Mouse (Mus musculus): ENCODE measurements around the gene Tpp1. TPM values are rescaled to one million over a fixed set of nuclear protein-coding genes. Genes with fewer than 3 reads are reported as not detected.

The Tpp1 gene
- 37.2 and 55.9 TPM in 2 replicates for polyA plus RNA-seq (2012; rRNA removed)

- Histone ChIP-seq H3K4me3 (ENCODE audit: low read depth, low read length) (peak within 1 kb of the TSS; percentile 76), H3K36me3 (ENCODE audit: control insufficient read depth, insufficient read depth, low read length) (peaks cover 5% of the 10 kb centered on the region; the same call in 1 of the 2 replicates), H3K27me3 (ENCODE audit: control insufficient read depth, insufficient read depth, low read length) (no peaks in the 10 kb centered on the region), H3K27ac (ENCODE audit: insufficient read depth, low read depth, low read length) (peak within 1 kb of the TSS; percentile 56), H3K4me1 (ENCODE audit: control insufficient read depth, insufficient read depth, insufficient read length, low read length) (peaks cover 3% of the 10 kb centered on the region)
- TF ChIP-seq POLR2A (IDR thresholded peaks at IDR 0.05; ENCODE audit: low read depth, low read length) (peak; percentile 28; the same call in 1 of the 2 replicates), CTCF (IDR thresholded peaks at IDR 0.05; ENCODE audit: extremely low read depth, insufficient read length, insufficient replicate concordance, low read depth, low read length) (no peak)
- 11% methylated on average over 20 of the region's 20 CpGs for WGBS
Observed at GRCm38 (mm10) chr7:105751491-105752433, at the start of gene Tpp1. Gene Tpp1, minus strand, starts transcription at chr7:105752235.

DNA sequence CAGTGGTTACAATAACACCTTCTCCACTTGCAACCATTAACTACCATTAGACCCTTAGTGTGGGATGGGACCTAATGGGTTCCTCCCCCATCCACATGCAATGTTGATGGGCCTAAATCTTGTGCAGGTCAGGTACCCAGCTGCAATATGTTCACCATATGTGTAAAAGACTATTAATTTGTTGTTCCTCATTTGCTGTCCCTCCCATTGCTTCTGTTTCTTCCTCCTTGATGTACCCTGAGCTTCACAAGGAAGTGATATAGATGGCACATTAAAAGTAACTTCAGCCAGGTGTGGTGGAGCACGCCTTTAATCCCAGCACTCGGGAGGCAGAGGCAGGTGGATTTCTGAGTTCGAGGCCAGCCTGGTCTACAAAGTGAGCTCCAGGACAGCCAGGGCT is 44.9 kb upstream of the Tpp1 start:
- TF ChIP-seq CTCF (IDR thresholded peaks at IDR 0.05; ENCODE audit: extremely low read depth, insufficient read length, insufficient replicate concordance, low read depth, low read length), result no peak
- no peak for TF ChIP-seq POLR2A (IDR thresholded peaks at IDR 0.05; ENCODE audit: low read depth, low read length)
- H3K27me3 ChIP-seq (ENCODE audit: control insufficient read depth, insufficient read depth, low read length), result no peaks in the 10 kb centered on the region
- 74% methylated on average over 3 of the region's 3 CpGs for WGBS
- H3K4me1 ChIP-seq (ENCODE audit: control insufficient read depth, insufficient read depth, insufficient read length, low read length), result no peaks in the 10 kb centered on the region
- H3K4me3 ChIP-seq (ENCODE audit: low read depth, low read length), result no peak overlapping the region
- no peak overlapping the region for H3K27ac ChIP-seq (ENCODE audit: insufficient read depth, low read depth, low read length)
- H3K36me3 ChIP-seq (ENCODE audit: control insufficient read depth, insufficient read depth, low read length), result no peaks in the 10 kb centered on the region

- no peaks in the 10 kb centered on the region for H3K36me3 ChIP-seq (ENCODE audit: control insufficient read depth, insufficient read depth, low read length)
- H3K4me3 ChIP-seq (ENCODE audit: low read depth, low read length), result no peak overlapping the region
- no peaks in the 10 kb centered on the region for H3K27me3 ChIP-seq (ENCODE audit: control insufficient read depth, insufficient read depth, low read length)
- no peaks in the 10 kb centered on the region for H3K4me1 ChIP-seq (ENCODE audit: control insufficient read depth, insufficient read depth, insufficient read length, low read length)
- TF ChIP-seq CTCF (IDR thresholded peaks at IDR 0.05; ENCODE audit: extremely low read depth, insufficient read length, insufficient replicate concordance, low read depth, low read length) (no peak), POLR2A (IDR thresholded peaks at IDR 0.05; ENCODE audit: low read depth, low read length) (no peak)
- H3K27ac ChIP-seq (ENCODE audit: insufficient read depth, low read depth, low read length), result no peak overlapping the region
- WGBS, result 31% methylated on average over 7 of the region's 7 CpGs
Observed at GRCm38 (mm10) chr7:105795759-105796366, 43.8 kb upstream of the Tpp1 start.

GRCm38 (mm10) chr7:105793701-105794100 is 41.7 kb upstream of the Tpp1 start:
- 82% methylated on average over 7 of the region's 7 CpGs for WGBS
- no peaks in the 10 kb centered on the region for H3K4me1 ChIP-seq (ENCODE audit: control insufficient read depth, insufficient read depth, insufficient read length, low read length)
- peaks cover 6% of the 10 kb centered on the region; the same call in 1 of the 2 replicates for H3K27me3 ChIP-seq (ENCODE audit: control insufficient read depth, insufficient read depth, low read length)
- H3K4me3 ChIP-seq (ENCODE audit: low read depth, low read length), result no peak overlapping the region
- TF ChIP-seq CTCF (IDR thresholded peaks at IDR 0.05; ENCODE audit: extremely low read depth, insufficient read length, insufficient replicate concordance, low read depth, low read length), result no peak
- TF ChIP-seq POLR2A (IDR thresholded peaks at IDR 0.05; ENCODE audit: low read depth, low read length), result no peak
- H3K36me3 ChIP-seq (ENCODE audit: control insufficient read depth, insufficient read depth, low read length), result no peaks in the 10 kb centered on the region
- no peak overlapping the region for H3K27ac ChIP-seq (ENCODE audit: insufficient read depth, low read depth, low read length)

DNA sequence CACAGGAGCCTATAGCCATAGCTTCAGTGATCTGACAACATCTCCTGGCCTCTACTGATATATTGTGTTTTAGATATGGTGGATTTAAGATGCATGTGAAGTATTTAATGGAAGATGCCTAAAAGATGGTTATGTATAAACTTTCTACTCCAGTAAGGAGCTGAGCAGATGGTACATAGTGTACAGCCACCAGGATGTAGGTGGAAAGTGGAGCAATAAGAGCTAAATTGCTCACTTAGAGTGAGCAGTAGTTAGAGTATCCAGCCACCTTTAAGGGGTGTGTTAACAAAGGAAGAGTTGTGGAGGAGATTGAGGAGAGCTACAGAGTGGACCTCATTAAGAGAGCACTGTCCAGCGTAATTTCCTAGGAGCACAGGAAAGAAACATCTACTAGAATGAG is 39.1 kb upstream of the Tpp1 start:
- Histone ChIP-seq H3K36me3 (ENCODE audit: control insufficient read depth, insufficient read depth, low read length) (no peaks in the 10 kb centered on the region), H3K27me3 (ENCODE audit: control insufficient read depth, insufficient read depth, low read length) (peaks cover 29% of the 10 kb centered on the region), H3K4me3 (ENCODE audit: low read depth, low read length) (no peak overlapping the region), H3K4me1 (ENCODE audit: control insufficient read depth, insufficient read depth, insufficient read length, low read length) (0 out of 2 replicates have a peak, but pooled peaks cover 2% of the 10 kb centered on the region), H3K27ac (ENCODE audit: insufficient read depth, low read depth, low read length) (no peak overlapping the region)
- TF ChIP-seq CTCF (IDR thresholded peaks at IDR 0.05; ENCODE audit: extremely low read depth, insufficient read length, insufficient replicate concordance, low read depth, low read length), result no peak
- no peak for TF ChIP-seq POLR2A (IDR thresholded peaks at IDR 0.05; ENCODE audit: low read depth, low read length)
- WGBS, result 82% methylated on average over 1 of the region's 1 CpGs

DNA sequence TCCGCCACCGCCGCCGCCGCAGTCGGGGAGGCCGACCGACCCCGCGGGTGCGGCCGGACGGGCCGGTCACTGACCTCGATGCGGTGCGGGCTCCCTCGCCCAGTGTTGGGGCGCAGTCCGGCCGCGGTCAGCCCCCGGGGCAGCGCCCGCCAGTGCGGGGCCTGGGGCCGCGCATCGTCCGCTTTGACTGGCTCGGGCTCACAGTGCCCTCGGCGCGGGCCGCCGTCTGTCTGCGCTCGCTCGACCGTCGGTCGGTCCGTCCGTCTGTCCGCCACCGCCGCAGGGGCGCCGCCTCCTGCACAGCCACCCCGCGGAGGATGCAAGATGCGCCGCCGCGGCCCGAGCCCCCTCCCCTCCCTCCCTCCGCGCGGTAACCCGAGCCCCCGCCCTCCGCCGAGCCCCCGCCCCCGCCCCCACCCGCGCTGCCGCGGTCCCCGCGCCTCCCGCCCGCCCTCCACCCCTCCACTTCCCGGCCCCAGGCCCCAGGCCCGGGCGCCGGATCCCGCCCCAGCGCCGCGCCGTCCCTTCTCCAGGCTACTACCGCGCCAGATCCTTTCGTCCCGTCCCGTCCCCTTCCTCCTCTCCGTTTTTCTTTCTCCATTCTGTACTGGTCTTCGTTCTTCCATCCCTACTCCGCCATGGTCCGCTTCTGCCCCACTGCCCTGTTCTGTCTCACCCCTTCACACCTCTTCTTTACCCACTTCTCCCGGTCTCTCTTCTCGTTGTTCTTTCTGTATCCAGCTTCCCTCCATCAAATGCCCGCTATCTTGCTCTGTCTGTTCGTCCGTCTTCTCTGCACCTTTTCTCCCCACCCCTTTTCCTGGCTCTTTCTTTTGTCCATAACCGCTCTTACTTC is 35.5 kb upstream of the Tpp1 start, which contains the start of gene Dchs1:
Gene Dchs1 (minus strand): TSS at position 370 of the 856 bp plus-strand sequence.
- peaks cover 29% of the 10 kb centered on the region for H3K27me3 ChIP-seq (ENCODE audit: control insufficient read depth, insufficient read depth, low read length)
- peak within 1 kb of the TSS; percentile 43; the same call in 1 of the 2 replicates for H3K27ac ChIP-seq (ENCODE audit: insufficient read depth, low read depth, low read length)
- TF ChIP-seq POLR2A (IDR thresholded peaks at IDR 0.05; ENCODE audit: low read depth, low read length) (no peak), CTCF (IDR thresholded peaks at IDR 0.05; ENCODE audit: extremely low read depth, insufficient read length, insufficient replicate concordance, low read depth, low read length) (no peak)
- 0 out of 2 replicates have a peak, but pooled peaks cover 2% of the 10 kb centered on the region for H3K4me1 ChIP-seq (ENCODE audit: control insufficient read depth, insufficient read depth, insufficient read length, low read length)
- H3K4me3 ChIP-seq (ENCODE audit: low read depth, low read length), result peak within 1 kb of the TSS; percentile 71
- WGBS, result 2% methylated on average over 83 of the region's 97 CpGs
- H3K36me3 ChIP-seq (ENCODE audit: control insufficient read depth, insufficient read depth, low read length), result no peaks in the 10 kb centered on the region
